Mouse (Mus musculus) fat pad, adult 2 months (tissue): ENCODE data around the gene Dixdc1.
"Not testable (repeated sequence)": the region's sequence is repeated elsewhere in the genome, so short reads cannot be mapped to it uniquely, and the experiment has no call there.

Experiments
- DNase-seq: peaks from one replicate; pipeline ENCODE4 v3.0.0-alpha.2; 2011; ENCODE audit warnings: low read depth, low spot score; ENCODE audit errors: extremely low read depth

Dixdc1 gene

DNA sequence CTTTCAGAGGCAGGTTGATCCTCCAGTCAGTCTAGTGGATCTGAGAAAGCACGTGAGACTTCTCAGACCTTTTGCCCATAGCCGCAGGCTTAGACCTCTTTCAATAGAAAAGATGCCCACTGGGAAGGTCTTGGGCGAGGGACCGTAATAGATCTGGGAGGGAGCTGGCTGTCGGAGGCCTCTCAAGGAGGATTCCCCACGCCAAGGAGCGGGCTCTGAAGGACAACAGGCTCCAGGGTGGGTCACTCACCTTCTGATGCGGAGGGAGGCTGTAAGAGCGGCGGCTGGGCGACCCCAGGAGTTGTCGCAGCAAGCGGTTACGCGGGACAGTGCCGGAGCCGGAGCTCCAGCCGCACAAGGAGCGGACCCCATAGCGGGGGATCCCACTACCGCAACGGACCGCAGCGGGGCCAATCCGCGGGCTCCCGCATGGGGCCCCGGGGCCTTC lies 80.4 kb downstream of the Dixdc1 start:
- DNase-seq, result no peak

- DNase-seq, result no peak
Measured at GRCm38 (mm10) chr9:50658391-50658790, 80.9 kb downstream of the Dixdc1 start.

DNA sequence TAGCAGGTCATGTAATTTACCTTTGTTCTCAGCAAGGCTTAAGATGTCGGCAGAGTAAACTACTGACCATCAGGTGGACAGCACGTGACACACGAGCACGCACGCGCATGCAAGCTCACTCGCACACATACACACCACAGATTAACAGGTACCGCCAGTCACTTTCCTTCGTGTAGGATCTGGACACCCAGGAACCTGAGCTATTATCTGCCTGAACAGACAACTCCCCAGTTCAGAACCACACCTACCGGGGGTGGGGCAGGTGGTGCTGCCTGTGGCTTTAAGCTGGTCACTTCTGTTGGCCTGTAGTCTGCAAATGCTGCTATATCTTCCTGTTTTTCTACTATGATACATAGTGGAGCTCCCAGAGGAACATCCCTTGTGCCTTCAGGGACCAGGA lies 88.8 kb downstream of the Dixdc1 start:
- no peak for DNase-seq

DNA sequence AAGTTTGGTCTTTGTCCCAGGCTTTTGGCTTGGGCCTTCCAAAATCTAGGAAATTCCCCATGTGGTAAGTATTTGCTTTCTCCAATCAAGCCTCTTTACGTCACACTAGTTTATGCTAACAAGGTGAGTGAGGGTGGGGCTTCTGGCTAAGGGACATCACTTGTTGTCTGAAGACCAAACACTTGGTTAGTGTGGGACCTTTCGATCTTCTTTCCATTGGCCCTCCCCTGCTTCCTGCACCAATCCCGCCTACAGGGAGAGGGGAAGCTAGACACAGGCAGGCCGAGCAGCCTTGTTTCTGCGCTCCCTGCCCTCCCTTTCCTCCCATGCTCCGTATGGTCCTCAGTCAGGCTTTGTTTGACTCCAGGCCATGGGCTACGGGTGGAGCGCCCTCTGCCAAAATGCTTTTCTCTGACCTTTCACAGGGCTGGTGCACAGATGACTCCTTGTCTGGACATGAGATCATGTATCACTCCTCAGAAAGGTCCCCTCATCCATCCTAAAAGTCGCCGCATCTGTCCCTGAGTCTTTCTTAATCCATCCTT lies 92.4 kb downstream of the Dixdc1 start:
- DNase-seq, result no peak

GRCm38 (mm10) chr9:50634270-50634669 lies 105.0 kb downstream of the Dixdc1 start:
- no peak for DNase-seq

GRCm38 (mm10) chr9:50633059-50633458 lies 106.3 kb downstream of the Dixdc1 start:
- no peak for DNase-seq

- DNase-seq, result no peak
Measured at GRCm38 (mm10) chr9:50632016-50632688, 107.2 kb downstream of the Dixdc1 start.

GRCm38 (mm10) chr9:50630903-50631302 lies 108.4 kb downstream of the Dixdc1 start:
- not testable (repeated sequence) for DNase-seq

GRCm38 (mm10) chr9:50617794-50618330 lies 121.5 kb downstream of the Dixdc1 start:
- DNase-seq, result no peak

- DNase-seq, result no peak
Measured at GRCm38 (mm10) chr9:50616766-50617603, 122.3 kb downstream of the Dixdc1 start, which contains the start of the genes Pih1d2 and Nkapd1. Pih1d2 (plus strand) TSS chr9:50617321. Nkapd1 (minus strand) TSS chr9:50617464.

DNA sequence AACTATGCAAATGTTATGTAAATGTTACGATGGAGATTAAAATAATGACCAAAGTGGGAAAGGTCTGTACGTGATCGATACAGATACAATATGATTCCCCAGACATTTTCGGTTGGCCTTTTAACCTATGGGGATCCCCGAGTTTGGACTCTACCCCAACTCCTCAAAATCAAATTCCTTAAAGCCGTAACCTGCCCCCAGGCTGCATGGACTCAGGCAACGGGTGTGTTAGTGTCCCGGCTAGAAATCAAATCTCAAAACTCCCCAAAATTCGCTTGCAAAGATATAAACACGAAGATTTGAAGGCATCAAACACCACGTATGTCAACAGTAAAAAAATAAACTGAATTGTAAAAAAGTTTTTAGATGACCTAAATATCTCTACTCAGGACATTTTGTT lies 123.2 kb downstream of the Dixdc1 start:
- DNase-seq, result no peak
